Mouse (Mus musculus) megakaryocyte progenitor cell, adult 5-6 weeks (primary cell): ENCODE data around the gene Nup153. TPM values are rescaled to one million over a fixed set of nuclear protein-coding genes. Genes with fewer than 3 reads are reported as not detected.

Experiments
- ATAC-seq: replicated peaks from 2 replicates; pipeline ENCODE4 v1.8.0; 2016; ENCODE audit warnings: mild to moderate bottlenecking, moderate TSS enrichment, inconsistent platforms; ENCODE audit not compliant: poor library complexity
- total RNA-seq, 2 experiments: library from RNA; stranded (forward) in 1 of 2; stranded (reverse) in 1 of 2; fragments of 157-497, 149-512 nt in 1 of 2; fragments of 200-1000 nt in 1 of 2; gene quantifications; 2 replicates each; pipeline versions ENCODE4 v1.2.3 to v1.2.4; 2015 to 2017

Nup153 gene
- total RNA-seq, 2 experiments from 2014 or later, result 67.7 to 126 TPM

- ATAC-seq, result no peak
Measured at GRCm38 (mm10) chr13:46674601-46675000, 53.1 kb downstream of the Nup153 start.

GRCm38 (mm10) chr13:46670514-46670913 is 57.2 kb downstream of the Nup153 start:
- peak; percentile 9; the same call in 1 of the 2 replicates for ATAC-seq

- no peak for ATAC-seq
Measured at GRCm38 (mm10) chr13:46669620-46670271, 58.0 kb downstream of the Nup153 start.

- ATAC-seq, result peak; percentile 98
Measured at GRCm38 (mm10) chr13:46669048-46669619, 58.6 kb downstream of the Nup153 start, which contains the start of gene Fam8a1. Gene Fam8a1, plus strand, starts transcription at chr13:46669522.

- ATAC-seq, result peak; percentile 75
Measured at GRCm38 (mm10) chr13:46663461-46663964, 64.2 kb downstream of the Nup153 start.

GRCm38 (mm10) chr13:46659211-46659610 is 68.5 kb downstream of the Nup153 start:
- ATAC-seq, result no peak

GRCm38 (mm10) chr13:46654566-46654965 is 73.2 kb downstream of the Nup153 start:
- ATAC-seq, result no peak

GRCm38 (mm10) chr13:46653671-46654070 is 74.1 kb downstream of the Nup153 start:
- no peak for ATAC-seq

- no peak for ATAC-seq
Measured at GRCm38 (mm10) chr13:46652671-46653070, 75.1 kb downstream of the Nup153 start.

- no peak for ATAC-seq
Measured at GRCm38 (mm10) chr13:46651853-46652252, 75.9 kb downstream of the Nup153 start.

GRCm38 (mm10) chr13:46645476-46645875 is 82.3 kb downstream of the Nup153 start:
- ATAC-seq, result no peak

- no peak for ATAC-seq
Measured at GRCm38 (mm10) chr13:46644175-46644574, 83.6 kb downstream of the Nup153 start.

GRCm38 (mm10) chr13:46642318-46642717 is 85.4 kb downstream of the Nup153 start:
- no peak for ATAC-seq

- ATAC-seq, result no peak
Measured at GRCm38 (mm10) chr13:46640608-46641468, 86.9 kb downstream of the Nup153 start.

GRCm38 (mm10) chr13:46634133-46634488 is 93.6 kb downstream of the Nup153 start:
- ATAC-seq, result peak; percentile 95

GRCm38 (mm10) chr13:46633320-46634132 is 94.2 kb downstream of the Nup153 start:
- ATAC-seq, result no peak

- ATAC-seq, result no peak
Measured at GRCm38 (mm10) chr13:46632796-46633195, 94.9 kb downstream of the Nup153 start.
